Mouse (Mus musculus): ENCODE results near the gene Pikfyve. TPM values are rescaled to one million over a fixed set of nuclear protein-coding genes. Genes with fewer than 3 reads are reported as not detected.
"Not testable (repeated sequence)": the region's sequence is repeated elsewhere in the genome, so short reads cannot be mapped to it uniquely, and the experiment has no call there.

Pikfyve gene
- total RNA-seq, 2 experiments from 2014 or later: 12.7 to 13.5 TPM

DNA sequence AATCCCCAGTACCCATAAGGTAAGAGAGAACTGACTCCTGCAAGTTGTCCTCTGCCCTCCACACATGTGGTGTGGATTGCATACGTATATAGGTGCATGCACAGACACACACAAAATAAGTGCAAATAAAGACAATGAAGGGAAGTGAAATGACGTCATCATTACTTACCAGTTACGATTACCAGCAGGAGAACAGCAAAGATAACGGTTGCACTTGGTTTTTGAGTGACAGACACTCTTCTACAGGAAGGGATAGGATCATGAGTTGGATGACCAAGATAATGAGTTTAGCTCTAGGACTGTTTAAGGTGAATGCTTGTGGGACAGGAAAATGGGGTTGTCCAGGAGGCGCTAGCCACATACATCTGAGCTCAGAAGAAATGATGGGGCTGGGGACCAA lies 5.0 kb upstream of the Pikfyve start:
- DNase-seq: no peak
- intact Hi-C loops (cut with DNase I): no loop called here

DNA sequence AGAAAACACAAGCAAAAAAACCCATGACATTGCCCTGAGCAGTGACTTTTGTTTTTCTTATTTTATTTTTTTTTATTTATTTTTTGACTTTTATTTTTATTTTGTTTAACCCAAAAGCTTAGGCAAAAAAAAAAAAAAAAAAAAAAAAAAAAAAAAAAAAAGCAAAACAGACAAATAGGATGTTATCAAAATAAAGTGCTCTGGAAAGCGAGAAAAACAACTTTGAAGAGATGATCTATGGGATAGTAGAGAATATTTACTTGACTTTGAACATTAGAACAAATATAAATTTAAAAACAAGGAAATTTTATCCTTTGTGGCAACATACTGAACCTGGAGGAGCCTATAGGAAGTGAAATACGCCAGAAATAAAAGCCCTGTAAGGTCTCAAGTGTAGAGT lies 2.5 kb upstream of the Pikfyve start:
- intact Hi-C loops (cut with DNase I): no loop called here

DNA sequence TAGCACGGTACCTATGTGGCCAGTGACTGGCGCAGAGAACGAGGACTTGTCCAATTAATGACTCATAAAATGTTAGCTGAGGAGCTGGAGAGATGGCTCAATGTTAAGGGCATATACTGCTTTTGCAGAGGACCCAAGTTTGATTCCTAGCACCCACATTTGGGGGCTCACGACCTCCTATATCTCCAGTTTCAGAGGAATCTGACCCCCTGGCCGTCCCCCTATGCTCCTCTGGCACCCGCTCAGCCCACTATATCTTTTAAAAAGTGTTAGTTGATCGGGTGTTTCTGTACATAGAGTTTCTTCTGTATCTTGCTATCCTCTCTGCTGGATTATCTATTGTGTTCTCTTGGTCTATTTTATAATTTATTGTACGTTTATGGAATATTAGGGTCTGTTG lies 1.5 kb upstream of the Pikfyve start:
- DNase-seq: no peak
- intact Hi-C loops (cut with DNase I): no loop called here

More for the DNA sequence above, 2.5 kb upstream of the Pikfyve start:
- DNase-seq: no peak

DNA sequence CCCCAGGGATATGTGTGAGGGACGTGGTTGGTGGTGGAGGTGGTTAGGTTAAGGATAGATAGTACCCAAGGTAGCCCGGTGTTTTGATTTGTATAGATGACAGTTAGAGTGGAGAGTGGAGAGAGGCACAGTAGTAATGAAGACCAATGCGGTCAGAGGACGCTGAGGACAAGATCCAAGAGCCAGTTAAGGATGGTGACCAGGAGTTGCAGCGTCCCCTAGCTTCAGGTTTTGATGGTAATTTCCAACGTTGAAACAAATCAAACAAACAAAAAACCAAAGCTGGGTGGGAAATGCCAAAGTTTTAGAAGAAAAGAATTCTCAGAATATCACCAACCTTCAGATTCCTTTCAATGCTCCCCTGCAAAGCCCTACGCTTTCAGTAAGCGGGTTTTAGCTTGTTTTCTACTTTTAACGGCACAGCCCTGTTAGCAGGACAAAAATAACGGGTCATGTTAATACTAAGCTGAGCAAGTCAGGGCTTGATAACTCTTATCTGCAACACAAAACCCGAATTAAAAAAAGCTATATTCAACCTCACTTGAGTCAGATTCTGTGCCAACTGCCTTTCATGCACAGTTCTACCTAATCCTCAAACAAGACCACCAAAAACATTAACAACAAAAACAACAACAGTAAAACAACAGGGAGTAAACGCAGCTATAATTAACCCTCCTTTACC lies 818 bp upstream of the Pikfyve start:
- intact Hi-C loops (cut with DNase I): no loop called here

DNA sequence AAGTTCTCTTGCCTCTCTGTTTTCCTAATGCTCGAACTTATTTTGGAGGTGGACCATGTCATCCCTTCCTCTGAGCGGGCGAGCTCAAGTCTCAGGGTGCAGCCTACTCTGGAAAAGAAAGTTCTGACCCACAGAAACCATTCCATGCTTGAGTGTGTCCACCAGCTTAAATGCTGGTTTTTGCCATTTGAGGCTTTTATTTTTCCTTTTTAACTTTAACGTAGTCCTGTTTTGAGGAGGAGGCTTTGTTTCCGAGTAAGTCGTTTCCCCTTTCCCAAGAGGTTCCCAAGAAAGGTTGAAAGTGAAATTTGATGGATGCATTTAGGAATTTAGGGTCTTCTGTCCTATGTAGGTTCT lies 569 bp downstream of the Pikfyve start:
- DNase-seq: no peak
- intact Hi-C loops (cut with DNase I): no loop called here

More for the DNA sequence above, 818 bp upstream of the Pikfyve start:
- peak in 1 of 2 experiments; percentile 26 for DNase-seq

DNA sequence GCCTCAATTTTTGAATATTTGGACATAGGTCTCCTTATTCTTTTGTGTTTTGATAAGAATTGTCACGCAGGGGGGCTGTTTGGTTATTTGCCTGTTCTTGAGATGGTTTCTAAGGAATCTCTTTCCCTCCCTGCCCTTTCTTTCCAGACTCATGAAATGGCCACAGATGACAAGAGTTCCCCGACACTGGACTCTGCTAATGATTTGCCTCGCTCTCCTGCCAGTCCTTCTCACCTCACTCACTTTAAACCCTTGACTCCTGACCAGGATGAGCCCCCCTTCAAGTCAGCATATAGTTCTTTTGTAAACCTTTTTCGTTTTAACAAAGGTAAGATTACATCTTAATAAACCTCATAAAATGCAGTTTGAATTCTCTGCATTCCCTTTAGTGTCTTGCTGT lies 3.7 kb downstream of the Pikfyve start:
- no peak for DNase-seq
- intact Hi-C loops (cut with DNase I): no loop called here

DNA sequence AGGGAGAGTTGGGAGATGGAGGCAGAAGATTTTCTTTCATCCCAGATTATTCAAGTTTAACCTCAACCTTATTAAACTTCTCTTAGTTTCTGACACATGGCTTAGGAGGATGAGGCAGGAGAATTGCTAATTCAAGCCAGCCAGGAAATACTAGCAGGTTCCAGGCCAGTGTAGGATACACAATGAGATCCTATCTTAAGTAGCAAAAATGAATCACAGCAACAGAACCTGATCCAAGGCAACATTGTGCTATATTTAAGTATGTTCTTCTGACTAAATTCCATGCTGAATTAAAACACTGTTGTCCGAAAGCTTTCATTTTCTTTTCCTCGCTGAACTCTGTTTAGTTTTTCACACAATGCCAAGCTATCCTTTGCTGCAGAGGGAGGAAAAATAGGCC lies 6.7 kb downstream of the Pikfyve start:
- no peak for DNase-seq
- intact Hi-C loops (cut with DNase I): no loop called here

DNA sequence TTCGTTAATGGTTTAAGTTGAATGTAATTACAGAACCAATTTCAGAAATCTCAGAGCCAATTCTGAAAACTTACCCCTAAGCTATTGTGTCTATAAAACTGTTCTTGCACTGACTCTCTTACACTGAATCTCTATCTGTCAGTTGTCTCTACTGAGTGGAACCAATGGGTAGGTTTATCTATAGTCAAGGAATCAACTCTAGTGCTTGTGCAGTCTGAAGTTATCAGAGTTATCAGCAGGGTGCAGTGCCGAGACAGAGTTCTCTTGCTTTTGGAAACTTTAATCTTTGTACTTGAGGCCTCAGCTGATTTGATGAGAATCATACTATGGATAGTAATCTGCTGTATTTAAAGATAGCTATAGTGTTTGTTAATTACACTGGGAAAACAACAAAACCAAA lies 11.9 kb downstream of the Pikfyve start:
- DNase-seq: no peak
- intact Hi-C loops (cut with DNase I): no loop called here

DNA sequence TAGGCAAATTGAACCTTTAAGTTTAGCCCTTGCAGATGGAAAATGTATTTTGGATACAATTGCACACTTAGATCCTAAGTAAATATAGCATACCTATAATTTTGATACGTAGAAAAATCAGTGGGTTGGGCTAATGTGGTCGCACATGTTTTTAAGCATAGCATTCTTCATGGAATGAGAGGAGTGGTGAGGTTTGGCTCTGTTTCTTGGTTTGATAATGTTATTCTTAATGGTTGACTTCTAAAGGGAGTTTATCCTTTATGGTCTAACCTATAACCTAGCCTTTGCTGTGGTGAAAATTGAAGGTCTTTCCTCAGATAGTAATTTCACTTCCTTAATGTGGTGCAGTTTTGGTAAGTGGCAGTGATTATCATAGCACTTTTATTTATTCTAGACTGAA lies 12.4 kb downstream of the Pikfyve start:
- intact Hi-C loops (cut with DNase I): no loop called here
- DNase-seq: no peak

DNA sequence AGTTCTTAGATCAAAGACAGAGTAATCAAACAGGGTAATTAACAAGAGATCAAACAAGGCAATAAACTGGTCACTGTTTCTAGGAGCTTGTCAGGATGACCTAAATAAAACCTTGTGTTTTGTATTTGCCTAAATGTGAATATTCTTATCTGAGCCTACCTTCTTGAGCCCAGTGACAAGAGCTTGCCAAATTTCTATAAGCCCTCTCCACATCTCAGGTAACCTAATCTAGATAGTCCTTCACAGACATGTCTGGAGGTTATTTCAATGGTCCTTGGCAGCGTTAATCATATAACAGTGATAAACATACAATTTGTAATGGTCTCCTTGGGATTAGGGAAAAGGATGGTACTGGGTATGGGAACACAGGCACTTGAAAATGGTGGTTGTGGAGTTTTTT lies 17.8 kb downstream of the Pikfyve start:
- intact Hi-C loops (cut with DNase I): no loop called here
- DNase-seq: no peak

DNA sequence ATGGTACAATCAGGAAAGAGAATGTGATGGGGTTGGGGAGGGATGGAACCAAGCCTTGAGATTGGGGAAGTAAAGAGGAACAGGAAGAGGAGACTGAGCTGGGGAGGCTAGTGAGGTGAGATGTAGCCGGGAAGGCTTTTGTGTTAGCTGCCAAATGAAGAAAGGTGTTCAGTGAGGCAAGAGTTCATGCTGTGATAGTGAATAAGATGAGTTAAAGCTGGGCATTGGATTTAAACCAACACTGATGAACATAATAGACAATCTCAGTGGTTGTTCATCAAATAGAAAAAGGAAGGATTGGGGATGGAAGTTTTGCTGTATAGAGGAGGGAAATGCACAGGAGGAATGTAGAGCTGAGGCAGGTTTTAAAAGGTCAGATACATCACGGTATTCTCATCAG lies 26.7 kb downstream of the Pikfyve start:
- no peak for DNase-seq
- intact Hi-C loops (cut with DNase I): no loop called here

DNA sequence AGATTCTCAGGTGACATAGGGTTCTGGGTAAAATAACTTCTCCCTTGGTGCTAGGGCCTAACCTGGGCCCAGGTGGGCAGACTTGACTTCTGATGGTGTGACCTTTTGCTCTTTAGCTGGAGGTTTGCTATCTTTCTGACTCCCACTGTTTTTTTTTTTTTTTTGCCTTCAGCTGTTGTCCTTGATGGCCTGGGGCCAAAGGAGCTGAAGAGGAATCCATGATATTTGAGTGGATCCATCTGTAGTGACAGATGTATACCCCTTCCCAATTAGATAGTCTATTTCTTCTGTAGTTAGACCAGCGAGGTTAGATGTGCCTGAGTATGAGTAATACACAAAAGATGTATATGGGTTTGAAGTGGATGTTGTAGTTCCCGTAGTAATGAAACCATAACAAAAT lies 31.1 kb downstream of the Pikfyve start:
- intact Hi-C loops (cut with DNase I): no loop called here

DNA sequence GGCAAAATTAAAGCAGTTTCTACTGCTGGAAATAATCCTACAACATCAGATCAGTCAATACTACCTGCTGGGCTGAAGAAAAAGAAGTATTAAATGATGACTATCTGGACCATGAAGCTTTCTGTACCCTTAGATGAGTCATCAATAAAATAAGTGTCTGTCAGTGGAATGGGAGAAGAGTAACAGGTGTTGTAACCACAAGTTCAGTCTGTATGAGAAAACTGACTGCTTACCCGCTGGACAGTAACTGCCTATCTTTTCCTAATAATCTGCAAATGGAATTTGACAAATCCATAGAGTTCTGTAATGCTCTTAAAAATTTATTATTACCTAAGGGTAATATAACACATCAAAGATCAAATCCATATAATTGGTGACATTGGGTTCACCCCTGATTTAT lies 31.5 kb downstream of the Pikfyve start:
- intact Hi-C loops (cut with DNase I): no loop called here
- DNase-seq: no peak

More for the DNA sequence above, 31.1 kb downstream of the Pikfyve start:
- DNase-seq: no peak

DNA sequence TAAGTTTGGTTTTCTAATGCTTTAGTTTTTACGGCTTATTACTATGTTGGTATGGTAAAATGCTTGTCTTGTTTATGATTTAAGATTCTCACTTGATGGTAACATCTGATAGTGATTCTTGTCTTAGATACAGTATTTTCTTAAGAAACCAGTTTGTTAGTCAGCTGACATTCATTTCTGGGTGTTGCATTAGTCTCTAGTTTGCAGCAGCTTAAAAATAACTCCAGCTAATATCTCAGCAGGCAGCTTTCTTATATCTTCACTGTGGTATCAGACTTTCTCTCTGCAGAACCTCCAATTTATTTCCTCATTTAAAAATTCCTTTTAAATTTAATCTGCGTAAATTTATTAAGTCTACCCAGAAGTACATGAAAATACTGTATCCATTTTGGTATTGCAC lies 37.2 kb downstream of the Pikfyve start:
- DNase-seq: no peak
- intact Hi-C loops (cut with DNase I): no loop called here

DNA sequence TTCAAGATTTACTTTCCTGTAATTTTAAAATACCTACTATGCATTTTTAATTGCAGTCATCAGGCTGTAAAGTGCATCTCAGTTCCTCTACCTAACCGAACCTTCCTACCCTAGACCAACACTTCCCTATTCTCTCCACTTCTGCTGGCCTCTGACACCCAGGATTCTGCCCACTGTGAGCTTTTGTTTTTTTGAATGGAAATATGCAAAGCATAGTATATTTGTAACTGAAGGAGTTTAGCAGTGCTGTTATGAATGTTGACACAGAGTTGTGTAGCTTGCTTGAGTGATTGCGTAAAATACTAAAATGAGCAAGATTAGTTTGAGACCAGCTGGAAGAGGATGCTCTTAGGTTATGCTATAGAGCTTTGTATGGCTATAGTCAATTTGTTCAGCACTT lies 41.2 kb downstream of the Pikfyve start:
- intact Hi-C loops (cut with DNase I): no loop called here

DNA sequence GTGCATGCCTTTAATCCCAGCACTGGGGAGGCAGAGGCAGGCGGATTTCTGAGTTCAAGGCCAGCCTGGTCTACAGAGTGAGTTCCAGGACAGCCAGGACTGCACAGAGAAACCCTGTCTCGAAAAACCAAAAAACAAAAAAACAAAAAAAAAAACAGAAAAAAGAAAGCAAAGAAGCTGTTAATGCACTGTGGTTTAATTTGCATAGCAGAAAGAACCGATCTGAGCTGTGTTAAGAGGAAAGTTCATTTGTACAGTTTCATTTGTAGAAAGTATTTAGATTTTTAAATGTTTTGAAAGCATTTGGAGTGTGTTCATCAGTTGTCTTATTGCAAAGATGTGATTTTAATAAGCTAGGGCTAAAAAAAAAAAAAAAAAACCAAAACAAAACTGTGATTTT lies 43.3 kb downstream of the Pikfyve start:
- DNase-seq; intact Hi-C loops (cut with DNase I): not testable (repeated sequence)

More for the DNA sequence above, 41.2 kb downstream of the Pikfyve start:
- no peak for DNase-seq

DNA sequence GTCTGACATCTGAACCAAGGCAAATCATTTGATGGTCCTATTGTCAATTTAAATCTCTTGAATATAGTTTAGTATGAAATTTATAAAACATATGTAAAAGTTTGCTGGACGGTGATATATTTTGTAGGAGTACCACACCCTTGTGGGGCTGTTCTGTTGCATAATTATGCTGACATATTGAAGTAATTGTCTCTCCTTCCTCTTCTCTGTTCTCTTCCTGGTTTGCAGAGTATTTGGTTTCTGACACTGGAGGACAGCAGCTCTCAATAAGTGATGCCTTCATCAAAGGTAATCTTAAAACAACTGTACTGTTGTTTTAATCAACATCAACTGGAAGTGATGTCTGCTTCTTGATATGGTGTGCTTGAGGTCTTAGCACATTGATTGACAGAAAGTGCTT lies 44.1 kb downstream of the Pikfyve start:
- no peak for DNase-seq
- intact Hi-C loops (cut with DNase I): no loop called here

DNA sequence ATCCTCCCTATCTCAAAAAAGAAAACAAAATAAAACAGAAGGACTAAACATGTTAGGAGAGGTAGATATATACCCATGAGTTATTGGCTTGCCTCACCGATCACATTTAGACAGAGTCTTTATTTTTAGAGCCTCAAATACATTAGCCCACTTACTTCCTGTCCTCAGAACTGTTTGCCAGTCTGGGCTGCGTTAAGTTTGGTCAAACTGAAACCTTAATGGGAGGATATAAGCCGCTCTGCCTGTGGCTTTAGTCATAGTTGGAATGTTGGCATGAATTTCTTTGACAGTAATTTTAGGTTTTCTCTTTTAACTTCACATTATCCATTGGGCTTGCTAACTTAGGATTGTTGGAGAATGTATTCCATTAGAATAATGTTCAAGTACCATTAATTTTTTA lies 51.2 kb downstream of the Pikfyve start:
- intact Hi-C loops (cut with DNase I): no loop called here

DNA sequence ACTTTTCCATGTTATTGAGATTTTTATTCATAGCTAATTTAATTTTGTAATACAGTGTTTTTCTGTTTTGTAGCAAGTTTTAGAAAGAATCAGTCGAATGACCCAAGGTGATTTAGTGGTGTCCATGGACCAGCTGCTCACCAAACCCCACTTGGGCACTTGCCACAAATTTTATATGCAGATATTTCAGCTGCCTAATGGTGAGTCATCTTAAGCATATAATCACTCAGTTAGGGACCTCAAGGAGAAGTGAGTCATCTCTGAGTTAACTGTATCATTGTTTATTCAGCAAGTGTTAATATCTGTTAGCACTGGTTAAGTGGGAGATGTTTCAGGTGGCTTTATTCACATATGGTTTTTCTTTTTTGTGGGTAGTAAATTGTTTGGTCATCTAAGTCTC lies 59.2 kb downstream of the Pikfyve start:
- no peak for DNase-seq
- intact Hi-C loops (cut with DNase I): no loop called here

More for the DNA sequence above, 51.2 kb downstream of the Pikfyve start:
- DNase-seq: no peak

DNA sequence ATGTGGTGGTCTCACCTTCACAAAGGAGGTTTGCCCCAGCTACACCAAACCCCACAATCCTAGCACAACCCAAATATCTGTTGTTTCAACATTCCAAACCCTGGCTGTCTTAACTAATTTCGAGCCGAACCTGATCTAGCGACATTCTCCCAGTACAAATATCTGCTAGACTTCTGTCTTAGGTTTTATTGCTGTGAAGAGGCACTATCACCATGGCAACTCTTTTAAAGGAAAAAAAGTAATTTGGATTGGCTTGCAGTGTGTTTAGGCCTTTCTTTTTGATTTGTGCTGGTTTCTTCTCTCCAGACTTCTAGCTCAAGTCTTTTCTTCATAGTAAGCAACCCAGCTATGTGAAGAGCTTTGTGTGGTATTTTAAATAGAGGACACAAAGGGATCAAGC lies 94.0 kb downstream of the Pikfyve start:
- DNase-seq: no peak
- intact Hi-C loops (cut with DNase I): no loop called here

DNA sequence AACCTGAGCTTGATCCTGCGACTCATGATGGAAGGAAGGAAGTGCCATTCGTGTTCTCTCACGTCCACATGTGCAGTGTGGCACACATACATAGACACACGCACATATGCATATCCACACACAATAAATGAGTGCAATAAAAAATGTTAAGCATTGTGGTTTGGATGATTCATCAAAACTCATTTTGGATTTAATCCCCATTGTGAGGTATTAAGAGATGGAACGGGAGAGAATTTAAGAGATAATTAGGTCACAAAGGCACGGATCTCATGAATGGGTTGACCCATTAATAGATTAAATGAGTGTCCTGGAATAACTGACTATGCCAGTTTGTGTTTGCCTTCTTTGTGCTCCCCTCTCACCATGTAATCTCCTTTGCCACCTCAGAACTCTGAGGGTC lies 95.3 kb downstream of the Pikfyve start, which contains the start of gene Pth2r:
Gene Pth2r, plus strand, starts transcription at position 301 of the 400 bp plus-strand sequence.
- no peak for DNase-seq
- intact Hi-C loops (cut with DNase I): no loop called here

DNA sequence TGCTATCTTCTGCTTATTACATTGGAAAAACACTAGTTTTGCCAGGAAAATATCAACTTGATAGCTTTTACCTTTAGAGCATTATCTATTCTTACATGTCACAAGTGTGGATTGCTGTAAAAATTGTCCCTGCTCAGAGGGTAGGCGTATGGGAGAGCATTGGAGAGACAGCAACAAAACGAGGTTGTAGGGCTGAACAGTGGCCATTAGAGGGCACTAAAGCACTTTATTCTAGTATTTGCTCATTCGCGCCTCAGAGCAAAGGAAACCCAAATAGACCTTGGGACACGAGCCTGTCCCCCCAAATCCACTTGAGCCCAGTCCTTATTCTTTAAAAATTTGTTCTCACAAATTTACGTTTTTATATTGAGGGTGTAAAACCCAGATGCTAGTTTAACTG lies 96.3 kb downstream of the Pikfyve start:
- peak; percentile 10 to 43 for DNase-seq

DNA sequence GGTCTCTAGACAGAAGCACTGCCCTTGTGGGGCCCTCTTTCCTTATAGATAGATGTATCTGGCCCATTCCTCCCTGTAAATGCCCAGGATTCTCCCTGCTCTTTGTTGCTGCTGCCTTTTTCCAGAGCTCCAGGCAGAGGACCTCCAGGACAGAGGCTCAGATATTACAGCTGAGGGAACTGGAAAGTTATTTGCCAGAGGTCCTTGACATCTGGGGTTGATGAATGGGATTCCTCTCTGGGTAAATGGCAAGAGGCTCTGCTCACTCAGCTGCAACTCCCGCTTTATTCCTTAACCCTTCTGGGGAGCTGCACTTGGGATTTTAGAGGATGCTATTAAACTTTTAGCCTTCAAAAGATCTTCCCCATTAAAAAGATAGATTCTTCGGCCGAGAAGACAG lies 122.0 kb downstream of the Pikfyve start:
- DNase-seq: no peak
- intact Hi-C loops (cut with DNase I): no loop called here

More for the DNA sequence above, 96.3 kb downstream of the Pikfyve start:
- intact Hi-C loops (cut with DNase I): no loop called here
